Comparison of ENCODE assay signal across 8 mouse cellular contexts in genomic region chr5:117286286-117286685, GRCm38 (mm10). TPM values are rescaled to one million over a fixed set of nuclear protein-coding genes. Genes with fewer than 3 reads are reported as not detected.
DNase-seq lines count a peak whose midpoint lies in the region; ATAC-seq and TF ChIP-seq lines count a peak whose summit lies in the region.

No protein-coding gene starts in this region.

- H3K36me3 ChIP-seq in heart, embryonic 12.5 days: peaks cover 41% of the 10 kb centered on the region
- H3K36me3 ChIP-seq in ES-Bruce4 (ENCODE audit: control insufficient read depth, insufficient read depth, low read length, poor library complexity, severe bottlenecking) (peaks cover 26% of the 10 kb centered on the region), macrophage (ENCODE audit: inconsistent target) (peaks cover 6% of the 10 kb centered on the region; the same call in 1 of the 2 replicates)
- H3K36me3 ChIP-seq in hindbrain, embryonic 10.5 days: peaks cover 44% of the 10 kb centered on the region

- no peaks in the 10 kb centered on the region for H3K27me3 ChIP-seq in heart, embryonic 12.5 days (replicated peaks)
- H3K27me3 ChIP-seq in ES-Bruce4 (ENCODE audit: control insufficient read depth, insufficient read depth, low read length, poor library complexity, severe bottlenecking): no peaks in the 10 kb centered on the region
- peaks cover 12% of the 10 kb centered on the region for H3K27me3 ChIP-seq in hindbrain, embryonic 10.5 days (ENCODE audit: insufficient read depth, poor library complexity, severe bottlenecking)

- TF ChIP-seq EP300 in ES-Bruce4 (IDR thresholded peaks at IDR 0.05; ENCODE audit: insufficient read depth, low read depth, low read length): no peak

- TF ChIP-seq POLR2A in ES-Bruce4 (IDR thresholded peaks at IDR 0.05; ENCODE audit: insufficient read depth, low read length): no peak

- no peak for DNase-seq in heart, postnatal 4 days
- no peak for DNase-seq in hindbrain, embryonic 10.5 days (ENCODE audit: low spot score)
- DNase-seq in right cerebral cortex, adult 18-20 months: no peak
- no peak for DNase-seq in left cerebral cortex, postnatal 14 days (ENCODE audit: low spot score in 2 of 2)

- H3K4me1 ChIP-seq in heart, embryonic 12.5 days (replicated peaks): peaks cover 34% of the 10 kb centered on the region
- no peaks in the 10 kb centered on the region for H3K4me1 ChIP-seq in ES-Bruce4 (ENCODE audit: control insufficient read depth, insufficient read depth, low read length)
- H3K4me1 ChIP-seq in hindbrain, embryonic 10.5 days (replicated peaks): peaks cover 30% of the 10 kb centered on the region

- peak overlapping the region; percentile 89 for H3K4me2 ChIP-seq in heart, embryonic 12.5 days

- no peak for ATAC-seq in heart, embryonic 12.5 days (ENCODE audit: insufficient number of reproducible peaks, low FRiP score)
- no peak for ATAC-seq in inflammation-experienced regulatory T-cells, adult 6 months

- peak overlapping the region; percentile 75 for H3K4me3 ChIP-seq in heart, embryonic 12.5 days
- peak overlapping the region; percentile 99 for H3K4me3 ChIP-seq in ES-Bruce4 (ENCODE audit: low read depth, low read length)
- H3K4me3 ChIP-seq in hindbrain, embryonic 10.5 days: peak overlapping the region; percentile 92
- peak overlapping the region; percentile 89 for H3K4me3 ChIP-seq in macrophage (ENCODE audit: inconsistent target)

- WGBS in heart, embryonic 12.5 days: 65% methylated on average over 3 of the region's 3 CpGs
- 63% methylated on average over 3 of the region's 3 CpGs for WGBS in hindbrain, embryonic 10.5 days
- 51% methylated on average over 3 of the region's 3 CpGs for WGBS in macrophage (ENCODE audit: missing documents)

- peak overlapping the region; percentile 92 for H3K9ac ChIP-seq in heart, embryonic 12.5 days
- peak overlapping the region; percentile 84 for H3K9ac ChIP-seq in ES-Bruce4 (ENCODE audit: low read depth, poor library complexity, severe bottlenecking)

- intact Hi-C loops in left cerebral cortex, postnatal 14 days (cut with DNase I): loop anchor here (5.0 kb wide), 1 partner anchor 81 kb away; no protein-coding TSS in a partner anchor

- TF ChIP-seq CTCF in ES-Bruce4 (IDR thresholded peaks at IDR 0.05; ENCODE audit: low read depth, low read length): no peak

- peaks cover 13% of the 10 kb centered on the region for H3K79me2 ChIP-seq in macrophage (ENCODE audit: inconsistent target)

- H3K27ac ChIP-seq in heart, embryonic 12.5 days (ENCODE audit: poor library complexity, severe bottlenecking): no peak overlapping the region
- H3K27ac ChIP-seq in ES-Bruce4 (ENCODE audit: insufficient read depth, low read length) (no peak overlapping the region), macrophage (no peak overlapping the region)
- peak overlapping the region; percentile 93 for H3K27ac ChIP-seq in hindbrain, embryonic 10.5 days

- H3K9me3 ChIP-seq in heart, embryonic 12.5 days (replicated peaks): peaks cover 4% of the 10 kb centered on the region; the same call in 1 of the 2 replicates
- H3K9me3 ChIP-seq in ES-Bruce4 (replicated peaks; ENCODE audit: control insufficient read depth, insufficient read depth, low read length, poor library complexity, severe bottlenecking): no peaks in the 10 kb centered on the region
- no peaks in the 10 kb centered on the region; the same call in 1 of the 2 replicates for H3K9me3 ChIP-seq in hindbrain, embryonic 10.5 days

RNA-seq across cellular contexts. Expression of gene Pebp1, which starts 1.1 kb away (rescaled TPM):
- polyA plus RNA-seq in heart, embryonic 12.5 days (2016; fragmentation: Nextera tagmentation; extraction: Ambion mirVana): 516 and 534 TPM in 2 replicates
- 100 to 1,000 TPM; 395 to 401 TPM for total RNA-seq in heart, postnatal 4 days (2021)
- 246 and 264 TPM in 2 replicates for polyA plus RNA-seq in ES-Bruce4 (2011; ENCODE audit: insufficient read depth, insufficient read length, low read depth, missing spikeins)
- 928 and 949 TPM in 2 replicates for polyA plus RNA-seq in hindbrain, embryonic 10.5 days (2016; fragmentation: Nextera tagmentation; extraction: Ambion mirVana)
- total RNA-seq in macrophage (2018; cell fraction: chromatin; rRNA removed): 10 to 100 TPM in 5 of 26 experiments, 1 to 10 TPM in 21; 1.4 to 39.1 (median 7.3) TPM
- total RNA-seq in macrophage (2018; cell fraction: cytosol; rRNA removed): 100 to 1,000 TPM in 19 of 26 experiments, 10 to 100 TPM in 7; 91.2 to 225 (median 146) TPM
- total RNA-seq in macrophage (2018; cell fraction: nucleus; rRNA removed): 10 to 100 TPM; 18.3 to 51.6 (median 27.1) TPM
- 88.4 to 216 TPM (median 189 TPM) in 3 replicates for polyA plus RNA-seq in macrophage (2018)
- 100 to 1,000 TPM; 125 to 143 (median 133) TPM for polyA plus RNA-seq in inflammation-experienced regulatory T-cells, adult 6 months (2017; shearing (Covaris generic))
- total RNA-seq in left cerebral cortex, postnatal 14 days (2021): 100 to 1,000 TPM; 801 to 831 TPM

RNA-seq across cellular contexts. Expression of gene Vsig10, which starts 32.6 kb away (rescaled TPM):
- polyA plus RNA-seq in heart, embryonic 12.5 days (2016; fragmentation: Nextera tagmentation; extraction: Ambion mirVana): 8.4 and 9.0 TPM in 2 replicates
- 10 to 100 TPM; 12.3 to 18.6 TPM for total RNA-seq in heart, postnatal 4 days (2021)
- polyA plus RNA-seq in ES-Bruce4 (2011; ENCODE audit: insufficient read depth, insufficient read length, low read depth, missing spikeins): 15.7 and 21.6 TPM in 2 replicates
- 1.8 and 3.4 TPM in 2 replicates for polyA plus RNA-seq in hindbrain, embryonic 10.5 days (2016; fragmentation: Nextera tagmentation; extraction: Ambion mirVana)
- total RNA-seq in macrophage (2018; cell fraction: chromatin; rRNA removed): 1 to 10 TPM in 16 of 26 experiments, under 1 TPM in 9, not detected in 1; 0.31 to 9.0 (median 1.8) TPM
- 1 to 10 TPM in 13 of 26 experiments, under 1 TPM in 13; 0.18 to 3.0 (median 1.00) TPM for total RNA-seq in macrophage (2018; cell fraction: cytosol; rRNA removed)
- 1 to 10 TPM in 22 of 26 experiments, under 1 TPM in 4; 0.39 to 6.1 (median 2.5) TPM for total RNA-seq in macrophage (2018; cell fraction: nucleus; rRNA removed)
- 1.2 to 1.6 TPM (median 1.3 TPM) in 3 replicates for polyA plus RNA-seq in macrophage (2018)
- polyA plus RNA-seq in inflammation-experienced regulatory T-cells, adult 6 months (2017; shearing (Covaris generic)): 1 to 10 TPM; 4.1 to 7.8 (median 5.7) TPM
- total RNA-seq in left cerebral cortex, postnatal 14 days (2021): 1 to 10 TPM; 2.9 to 3.0 TPM
